Mouse (Mus musculus) olfactory bulb, adult 2 months (tissue): ENCODE data around the gene S100a5.

Source experiments
- CTCF ChIP-seq: fragments of 200-500 bp; IDR thresholded peaks from 2 replicates; pipeline ENCODE4 v1.5.1; 2012; ENCODE audit warnings: low read depth, mild to moderate bottlenecking, low read length, moderate library complexity; ENCODE audit not compliant: insufficient read depth
- POLR2A ChIP-seq: fragments of 200-500 bp; IDR thresholded peaks from 2 replicates; pipeline ENCODE4 v1.6.1; 2012; ENCODE audit warnings: mild to moderate bottlenecking, low read depth, low read length, moderate library complexity; ENCODE audit not compliant: insufficient read depth

DNA sequence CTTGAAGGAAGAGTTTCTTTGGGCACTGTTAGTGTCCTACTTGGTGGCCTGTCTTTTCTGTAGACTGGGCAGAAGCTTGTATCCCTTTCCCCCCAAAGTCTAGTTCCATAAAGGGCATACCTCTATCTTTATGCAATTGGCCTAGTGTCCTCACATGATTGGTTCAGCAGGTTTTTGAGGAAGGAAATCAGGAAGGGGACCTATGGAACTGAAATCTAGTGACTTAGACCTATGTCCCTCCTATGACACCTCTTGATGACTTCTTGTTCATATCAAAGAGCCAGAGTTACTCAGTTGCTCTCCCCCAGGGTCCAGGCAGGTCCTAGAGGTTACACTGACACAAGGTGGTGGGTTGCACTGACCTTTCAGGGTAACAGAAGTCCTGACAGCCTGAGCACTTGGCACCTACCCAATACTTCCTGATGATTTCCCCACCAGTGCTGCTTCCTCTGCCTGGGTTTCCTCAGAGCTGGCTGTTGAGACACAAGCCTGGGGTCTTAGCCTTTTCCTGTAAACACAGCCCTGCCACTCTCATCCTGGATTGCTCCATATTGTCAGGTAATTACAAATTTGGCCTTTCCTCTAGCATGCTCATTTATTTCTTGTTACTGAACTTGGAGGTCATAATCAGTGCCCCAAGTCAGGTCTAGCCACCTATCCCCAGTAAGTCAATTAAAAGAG lies 51.2 kb downstream of the S100a5 start:
- no peak for TF ChIP-seq CTCF
- no peak for TF ChIP-seq POLR2A
